Mouse (Mus musculus) duodenum, adult 2 months (tissue): Measurements from ENCODE around the gene Galnt18. TPM values are rescaled to one million over a fixed set of nuclear protein-coding genes. Genes with fewer than 3 reads are reported as not detected.

Experiments used
- polyA plus RNA-seq: library from polyadenylated mRNA; depleted of rRNA; stranded (reverse); fragments of >200 nt; gene quantifications from 2 replicates; pipeline ENCODE4 v1.2.3, GENCODE M21; 2012; ENCODE audit warnings: low replicate concordance; rRNA removed

The Galnt18 gene
- 3.4 and 3.6 TPM in 2 replicates for polyA plus RNA-seq

GRCm38 (mm10) chr7:111779504-111780242 lies at the start of gene Galnt18:
Galnt18 (minus strand) TSS chr7:111779977.

Other genes starting within 250 kb of the Galnt18 start
- gene Usp47, start 243.5 kb upstream of the Galnt18 start, polyA plus RNA-seq = 2.7 and 4.0 TPM in 2 replicates